Comparison of ENCODE assay signal across 18 mouse cellular contexts in the genomic region with DNA sequence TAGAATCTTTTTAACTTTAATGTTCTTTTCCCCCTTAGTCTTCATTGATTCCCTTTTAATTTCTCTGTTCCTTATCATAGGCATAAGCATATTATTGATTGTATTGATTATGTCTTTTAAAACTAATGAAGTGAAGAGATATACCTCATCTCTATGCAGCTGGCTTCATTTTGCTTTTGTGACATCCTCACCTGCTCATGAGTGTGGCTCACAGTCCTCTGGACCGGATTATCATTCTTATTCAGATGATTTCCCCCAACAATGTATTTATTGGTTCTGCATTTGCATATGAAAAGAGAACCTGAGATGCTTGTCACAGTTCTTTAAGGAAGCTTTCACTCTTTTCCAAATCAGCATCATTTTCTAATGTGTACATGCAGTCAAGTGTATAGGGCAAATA.
"Had no signal": no experiment of that assay in that cellular context is flagged by ENCODE, and none has a peak within 500 bp of the region (broad histone marks: within the 10 kb centered on the region; RNA-seq: fewer than 3 reads in every experiment).

No protein-coding gene starts in this region.

- H3K36me3 ChIP-seq: liver, embryonic 13.5 days; liver, embryonic 15.5 days; lung, embryonic 15.5 days; neural tube, embryonic 12.5 days; stomach, embryonic 15.5 days had no signal

- H3K4me3 ChIP-seq: liver, embryonic 13.5 days; liver, embryonic 15.5 days; lung, embryonic 15.5 days; megakaryocyte, embryonic 14.5 days; neural tube, embryonic 12.5 days; stomach, embryonic 15.5 days had no signal

- H3K9me3 ChIP-seq: liver, embryonic 13.5 days; liver, embryonic 15.5 days; lung, embryonic 15.5 days; megakaryocyte, embryonic 14.5 days; neural tube, embryonic 12.5 days; stomach, embryonic 15.5 days had no signal

- DNase-seq: liver, embryonic 13.5 days; liver, postnatal 0 days; lung, adult 2 months; lung, postnatal 14 days; right cerebral cortex, postnatal 14 days; thymus, adult 2 months; thymus, postnatal 25 days; thymus, postnatal 4 days had no signal

- H3K27me3 ChIP-seq: liver, embryonic 13.5 days; liver, embryonic 15.5 days; lung, embryonic 15.5 days; megakaryocyte, embryonic 14.5 days; neural tube, embryonic 12.5 days; stomach, embryonic 15.5 days had no signal

- ATAC-seq: liver, postnatal 0 days; lung, postnatal 0 days; midbrain, embryonic 16.5 days had no signal

- H3K4me2 ChIP-seq: liver, embryonic 11.5 days; liver, embryonic 13.5 days; liver, embryonic 15.5 days; lung, embryonic 15.5 days; neural tube, embryonic 12.5 days; stomach, embryonic 15.5 days had no signal

- H3K9ac ChIP-seq: liver, embryonic 13.5 days; liver, embryonic 15.5 days; liver, postnatal 0 days; lung, embryonic 15.5 days; neural tube, embryonic 12.5 days; stomach, embryonic 15.5 days had no signal

- H3K4me1 ChIP-seq: liver, embryonic 13.5 days; liver, embryonic 15.5 days; megakaryocyte, embryonic 14.5 days; stomach, embryonic 15.5 days had no signal

- H3K27ac ChIP-seq: liver, embryonic 13.5 days; liver, embryonic 15.5 days; lung, embryonic 15.5 days; macrophage; neural tube, embryonic 12.5 days; stomach, embryonic 15.5 days; stomach, postnatal 0 days had no signal
